Mouse (Mus musculus) stomach, embryonic 16.5 days (tissue): Measurements from ENCODE around the gene Sfrp2. TPM values are rescaled to one million over a fixed set of nuclear protein-coding genes. Genes with fewer than 3 reads are reported as not detected.
A peak's percentile ranks its signal among the peaks of the same experiment; 100 is the strongest.

Experiments
- ATAC-seq: fragments of 200-750 bp; cut with Nextera tagmentation; 2 replicates; pipeline ENCODE4 v1.8.0; 2017; ENCODE audit warnings: moderate number of reproducible peaks, moderate TSS enrichment; ENCODE audit not compliant: insufficient read depth, low FRiP score
- H3K27ac ChIP-seq: fragments of 300-500 bp; sonication (generic); 2 replicates; pipeline ENCODE4 v1.5.1; 2014; ENCODE audit warnings: low read length
- H3K27me3 ChIP-seq: fragments of 300-500 bp; sonication (generic); 2 replicates; pipeline ENCODE4 v1.6.1; 2014; ENCODE audit warnings: low read length, control low read depth, mixed read lengths; ENCODE audit not compliant: control insufficient read depth, insufficient read depth
- H3K36me3 ChIP-seq: fragments of 300-500 bp; sonication (generic); 2 replicates; pipeline ENCODE4 v1.6.1; 2014; ENCODE audit warnings: low read length; ENCODE audit not compliant: control insufficient read depth, insufficient read depth
- H3K4me1 ChIP-seq: fragments of 300-500 bp; sonication (generic); 2 replicates; pipeline ENCODE4 v1.6.1; 2014; ENCODE audit warnings: low read length, control low read depth, mixed read lengths; ENCODE audit not compliant: control insufficient read depth, insufficient read depth
- H3K4me2 ChIP-seq: fragments of 300-500 bp; sonication (generic); 2 replicates; pipeline ENCODE4 v1.6.1; 2014; ENCODE audit warnings: low read depth, low read length, mixed read lengths
- H3K4me3 ChIP-seq: fragments of 300-500 bp; sonication (generic); replicated peaks from 2 replicates; pipeline ENCODE4 v1.5.1; 2014; ENCODE audit warnings: mild to moderate bottlenecking, low read length
- H3K9ac ChIP-seq: fragments of 300-500 bp; sonication (generic); 2 replicates; pipeline ENCODE4 v1.6.1; 2014; ENCODE audit warnings: low read length
- H3K9me3 ChIP-seq: fragments of 300-500 bp; sonication (generic); replicated peaks from 2 replicates; pipeline ENCODE4 v1.6.1; 2016; ENCODE audit warnings: low read length, control low read depth; ENCODE audit not compliant: control insufficient read depth
- WGBS: fragments of 180-500 bp; shearing (Covaris S2); extraction: QIAGEN DNeasy Blood & Tissue Kit; methylation state at CpG from one replicate; pipeline ENCODE4 v1.1.7; 2014; 5-methylcytosine and 5-hydroxymethylcytosine counted together
- polyA plus RNA-seq: library from polyadenylated mRNA; unstranded; fragments of >200 nt; fragmentation: Nextera tagmentation; extraction: Ambion mirVana; gene quantifications from 2 replicates; pipeline ENCODE4 v1.2.1, GENCODE M21; 2015

Sfrp2 gene
- polyA plus RNA-seq, 1 experiment from 2014 or later: 137 TPM

DNA sequence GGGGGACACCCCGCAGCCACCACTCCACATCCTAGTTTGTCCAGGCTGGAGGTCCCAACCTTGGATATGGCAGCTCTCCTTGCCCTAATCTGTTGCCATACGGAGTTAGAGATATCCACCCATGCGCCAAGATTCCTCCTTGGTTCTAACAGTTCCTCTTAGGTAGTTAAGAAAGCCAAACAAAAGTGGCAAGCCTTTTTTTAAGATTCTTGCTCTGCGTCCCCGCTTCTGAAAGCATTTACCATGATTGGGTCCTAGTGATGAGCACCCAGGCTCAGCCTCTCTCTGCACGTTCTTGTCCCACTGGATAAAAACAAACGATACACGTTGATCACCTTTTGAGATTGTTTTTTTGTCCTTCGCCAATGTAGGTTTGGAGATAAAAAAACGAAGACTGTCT is 1.0 kb downstream of the Sfrp2 start:
- no peaks in the 10 kb centered on the region for H3K36me3 ChIP-seq
- H3K4me3 ChIP-seq: peak overlapping the region; percentile 56
- H3K27me3 ChIP-seq: peaks cover 21% of the 10 kb centered on the region
- H3K4me1 ChIP-seq: peaks cover 13% of the 10 kb centered on the region
- H3K4me2 ChIP-seq: peak overlapping the region; percentile 70
- H3K9ac ChIP-seq: peak overlapping the region; percentile 78
- no peak for ATAC-seq
- 18% methylated on average over 10 of the region's 10 CpGs for WGBS
- H3K27ac ChIP-seq: no peak overlapping the region; the same call in 1 of the 2 replicates
- H3K9me3 ChIP-seq: no peaks in the 10 kb centered on the region

DNA sequence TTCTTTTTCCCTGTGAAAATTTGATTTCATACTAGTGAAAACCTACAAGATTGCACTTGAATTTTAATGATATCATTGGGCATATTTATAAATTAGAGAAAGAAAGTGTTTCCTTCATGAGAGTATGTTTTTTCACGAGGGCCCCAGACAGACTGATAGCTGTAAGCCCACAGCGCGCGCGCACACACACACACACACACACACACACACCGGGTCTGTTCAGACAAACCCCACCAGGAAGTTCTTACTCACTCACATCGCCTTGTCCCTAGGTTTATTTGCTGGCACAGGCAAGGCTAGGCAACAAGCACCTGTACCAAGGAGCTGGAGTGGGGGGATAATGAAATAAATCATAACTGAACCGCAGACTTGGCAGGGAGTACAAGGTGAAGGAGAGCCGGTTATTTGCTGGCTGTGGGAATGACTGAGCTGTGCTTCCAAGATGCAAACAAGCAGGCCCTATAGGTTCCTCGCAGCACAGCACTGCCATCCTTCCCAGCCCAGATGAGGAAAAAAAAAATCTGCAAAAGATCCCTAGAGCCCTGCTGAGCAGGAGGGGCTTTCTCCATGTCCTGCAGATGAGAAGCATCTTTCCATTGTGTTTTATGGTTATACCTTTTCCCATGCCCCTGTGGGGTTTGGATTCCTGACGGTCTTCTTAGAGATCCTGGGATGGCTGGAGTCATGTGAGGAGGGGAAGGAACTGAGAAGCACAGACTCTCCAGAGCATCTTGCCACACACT is 2.3 kb downstream of the Sfrp2 start:
- H3K4me1 ChIP-seq: peaks cover 12% of the 10 kb centered on the region
- no peak overlapping the region for H3K9ac ChIP-seq
- peaks cover 14% of the 10 kb centered on the region for H3K27me3 ChIP-seq
- no peaks in the 10 kb centered on the region for H3K9me3 ChIP-seq
- H3K4me2 ChIP-seq: peak overlapping the region; percentile 36
- WGBS: 39% methylated on average over 11 of the region's 11 CpGs
- no peaks in the 10 kb centered on the region for H3K36me3 ChIP-seq
- peak overlapping the region; percentile 19; the same call in 1 of the 2 replicates for H3K4me3 ChIP-seq
- H3K27ac ChIP-seq: no peak overlapping the region
- no peak for ATAC-seq

DNA sequence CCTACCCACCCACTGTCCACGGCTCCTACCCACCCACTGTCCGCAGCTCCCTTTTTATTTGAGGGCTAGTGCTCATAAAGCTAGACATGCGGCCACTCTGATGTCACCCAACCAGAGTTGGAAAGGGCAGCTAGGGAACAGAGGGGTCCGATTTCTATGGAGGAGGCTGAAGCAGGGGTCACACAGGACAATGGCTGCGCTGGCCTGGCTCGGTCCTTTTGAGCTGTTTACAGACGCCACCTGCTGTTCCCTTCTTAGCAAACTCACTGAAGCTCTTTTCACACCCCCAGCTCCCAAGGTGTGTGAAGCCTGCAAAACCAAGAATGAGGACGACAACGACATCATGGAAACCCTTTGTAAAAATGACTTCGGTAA is 2.9 kb downstream of the Sfrp2 start:
- Histone ChIP-seq H3K4me2 (no peak overlapping the region), H3K27ac (no peak overlapping the region), H3K27me3 (peaks cover 14% of the 10 kb centered on the region), H3K9me3 (no peaks in the 10 kb centered on the region), H3K36me3 (no peaks in the 10 kb centered on the region), H3K4me3 (no peak overlapping the region), H3K4me1 (peaks cover 6% of the 10 kb centered on the region), H3K9ac (no peak overlapping the region)
- WGBS: 34% methylated on average over 10 of the region's 10 CpGs
- ATAC-seq: no peak

DNA sequence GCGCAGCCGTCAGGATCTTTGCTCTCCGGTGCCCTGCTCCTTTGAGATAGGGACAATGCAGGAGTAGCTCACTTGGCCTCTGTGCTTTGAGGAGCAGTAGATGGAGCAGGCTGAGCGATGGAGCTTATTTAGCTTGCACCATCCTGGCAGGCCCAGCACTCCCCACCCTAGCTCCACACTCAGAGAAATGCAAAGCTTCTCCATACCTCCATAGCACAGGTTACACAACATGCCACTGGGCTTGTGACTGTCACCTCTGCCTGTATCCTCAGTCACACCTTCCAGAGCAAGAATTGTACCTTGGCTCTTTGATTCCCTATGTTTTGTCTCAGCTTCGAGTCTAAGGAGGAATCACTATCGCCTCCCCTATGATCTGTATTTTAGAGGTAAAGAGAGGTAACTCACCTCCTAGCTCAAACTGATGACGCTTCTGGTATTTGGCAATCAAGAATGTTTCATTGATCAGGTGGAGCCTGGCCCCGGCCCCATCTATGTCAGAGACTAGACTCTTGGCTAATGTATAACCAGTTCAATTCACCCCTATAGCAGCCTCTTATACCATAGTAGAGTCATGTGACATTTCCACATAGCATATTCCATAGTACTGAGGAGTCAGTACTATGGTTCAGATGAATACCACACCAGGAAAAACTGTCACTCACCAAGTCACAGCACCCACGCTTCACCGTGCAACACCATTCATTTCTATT is 5.2 kb downstream of the Sfrp2 start:
- H3K27me3 ChIP-seq: peaks cover 6% of the 10 kb centered on the region
- no peak overlapping the region for H3K27ac ChIP-seq
- no peak; the same call in 1 of the 2 replicates for ATAC-seq
- no peaks in the 10 kb centered on the region for H3K9me3 ChIP-seq
- no peak overlapping the region for H3K9ac ChIP-seq
- no peak overlapping the region for H3K4me3 ChIP-seq
- no peaks in the 10 kb centered on the region for H3K36me3 ChIP-seq
- H3K4me2 ChIP-seq: no peak overlapping the region
- peaks cover 3% of the 10 kb centered on the region; the same call in 1 of the 2 replicates for H3K4me1 ChIP-seq
- 81% methylated on average over 10 of the region's 10 CpGs for WGBS

DNA sequence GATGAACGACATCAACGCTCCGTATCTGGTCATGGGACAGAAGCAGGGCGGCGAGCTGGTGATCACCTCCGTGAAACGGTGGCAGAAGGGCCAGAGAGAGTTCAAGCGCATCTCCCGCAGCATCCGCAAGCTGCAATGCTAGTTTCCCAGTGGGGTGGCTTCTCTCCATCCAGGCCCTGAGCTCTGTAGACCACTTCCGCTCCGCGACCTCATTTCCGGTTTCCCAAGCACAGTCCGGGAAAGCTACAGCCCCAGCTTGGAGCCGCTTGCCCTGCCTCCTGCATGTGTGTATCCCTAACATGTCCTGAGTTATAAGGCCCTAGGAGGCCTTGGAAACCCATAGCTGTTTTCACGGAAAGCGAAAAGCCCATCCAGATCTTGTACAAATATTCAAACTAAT is 7.2 kb downstream of the Sfrp2 start:
- WGBS: 92% methylated on average over 18 of the region's 18 CpGs

DNA sequence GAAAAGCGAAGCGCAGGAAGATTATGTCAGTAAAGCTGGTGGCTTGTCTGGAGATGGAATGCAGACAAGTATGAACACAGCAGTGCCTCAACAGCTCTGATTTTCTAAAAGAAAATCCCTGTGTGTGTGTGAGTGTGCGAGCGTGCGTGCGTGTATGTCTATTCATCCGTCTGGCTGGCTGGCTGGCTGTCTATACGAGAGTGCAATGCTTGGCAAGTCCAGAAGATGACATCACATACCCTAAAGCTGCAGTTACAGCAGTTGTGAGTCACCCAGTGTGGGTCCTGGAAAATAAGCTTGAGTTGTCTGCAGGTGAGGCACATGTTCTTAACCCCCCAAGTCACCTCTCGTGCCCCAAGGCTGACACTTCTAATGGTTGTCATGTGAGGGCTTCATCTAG is 9.3 kb downstream of the Sfrp2 start:
- H3K4me1 ChIP-seq: no peaks in the 10 kb centered on the region
- H3K27me3 ChIP-seq: no peaks in the 10 kb centered on the region; the same call in 1 of the 2 replicates
- H3K4me2 ChIP-seq: no peak overlapping the region
- H3K27ac ChIP-seq: no peak overlapping the region
- 0 out of 2 replicates have a peak, but pooled peaks have one; percentile 40 for ATAC-seq
- no peaks in the 10 kb centered on the region for H3K9me3 ChIP-seq
- no peak overlapping the region for H3K9ac ChIP-seq
- 73% methylated on average over 9 of the region's 9 CpGs for WGBS
- H3K4me3 ChIP-seq: no peak overlapping the region
- H3K36me3 ChIP-seq: no peaks in the 10 kb centered on the region

More for the DNA sequence above, 7.2 kb downstream of the Sfrp2 start:
- Histone ChIP-seq H3K27ac (no peak overlapping the region), H3K9me3 (no peaks in the 10 kb centered on the region), H3K27me3 (no peaks in the 10 kb centered on the region; the same call in 1 of the 2 replicates), H3K9ac (no peak overlapping the region), H3K4me1 (peaks cover 3% of the 10 kb centered on the region; the same call in 1 of the 2 replicates), H3K36me3 (no peaks in the 10 kb centered on the region), H3K4me3 (no peak overlapping the region), H3K4me2 (no peak overlapping the region)
- no peak for ATAC-seq

DNA sequence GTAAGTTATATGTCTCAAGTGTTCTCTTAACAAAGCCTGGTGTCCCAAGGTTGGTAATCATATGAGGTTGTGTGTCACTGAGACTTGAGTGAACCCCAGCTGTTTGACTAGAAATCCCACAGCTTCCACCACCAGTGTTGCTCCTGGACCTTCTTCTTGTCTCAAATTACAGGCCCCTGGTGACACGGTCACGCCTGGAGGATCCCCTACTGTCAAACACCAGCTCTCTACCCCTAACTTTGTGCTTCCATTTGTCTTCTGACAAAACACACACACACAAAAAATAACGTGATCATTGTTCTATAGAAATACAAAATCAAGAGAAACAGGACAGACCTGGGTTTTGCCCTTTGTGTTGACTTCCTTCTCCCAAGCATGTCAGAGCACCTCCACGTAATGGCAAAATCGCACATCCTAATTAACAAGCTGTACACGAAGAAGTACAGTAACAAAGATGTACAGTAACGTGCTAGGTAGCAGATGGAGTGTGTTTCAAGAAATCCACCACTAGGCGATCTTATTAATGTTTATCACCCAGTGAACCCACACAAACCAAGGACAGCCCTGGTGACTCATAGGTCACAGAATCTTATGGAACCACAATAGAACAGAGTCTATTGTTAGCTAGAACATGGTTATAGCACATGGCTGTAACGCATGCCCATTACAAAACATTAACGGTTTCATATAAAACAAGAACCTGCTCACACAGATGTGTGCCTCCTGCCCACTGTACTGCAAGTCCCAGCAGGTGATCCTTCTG is 15.5 kb downstream of the Sfrp2 start:
- no peak for ATAC-seq
- WGBS: 78% methylated on average over 10 of the region's 10 CpGs

DNA sequence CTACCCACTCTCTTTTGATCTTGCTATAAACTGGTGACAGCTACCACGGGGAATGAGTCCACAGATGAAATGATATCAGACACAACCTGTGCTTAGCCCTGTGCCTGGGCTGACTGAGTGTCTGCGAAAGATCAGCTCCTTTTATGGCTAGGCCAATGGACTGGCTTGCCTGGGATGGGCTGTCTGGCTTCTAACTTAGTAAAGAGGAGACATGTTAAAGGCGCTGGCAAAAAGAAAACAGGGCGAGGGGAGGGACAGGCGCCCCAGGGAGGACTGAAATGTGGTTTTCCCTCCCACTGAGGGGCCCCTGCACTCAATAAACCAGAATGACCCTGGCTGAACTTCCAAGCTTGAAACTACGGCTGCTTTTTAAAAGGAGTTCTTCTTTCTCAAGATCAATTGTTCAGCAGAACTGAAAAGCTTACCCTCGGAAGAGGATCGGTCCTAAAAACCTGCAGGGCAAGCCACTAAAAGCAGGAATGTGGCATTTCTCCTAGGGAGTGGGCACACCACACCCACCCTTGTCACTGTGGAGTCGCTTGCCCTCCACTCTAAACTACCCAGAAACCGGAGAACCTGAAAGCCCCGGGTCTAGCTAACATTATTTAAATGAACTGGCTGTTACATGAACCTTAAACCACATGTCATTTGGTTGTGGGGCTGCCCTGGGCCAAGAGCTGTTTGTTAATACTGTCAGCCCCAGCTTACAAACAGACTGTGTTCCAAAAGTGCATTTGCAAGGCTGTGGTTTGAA is 17.8 kb downstream of the Sfrp2 start:
- 0 out of 2 replicates have a peak overlapping the region, but pooled peaks have one; percentile 27 for H3K9ac ChIP-seq
- no peak overlapping the region; the same call in 1 of the 2 replicates for H3K4me2 ChIP-seq
- no peaks in the 10 kb centered on the region for H3K36me3 ChIP-seq
- H3K4me3 ChIP-seq: no peak overlapping the region
- H3K4me1 ChIP-seq: peaks cover 16% of the 10 kb centered on the region
- ATAC-seq: peak; percentile 73; the same call in 1 of the 2 replicates
- H3K27ac ChIP-seq: peak overlapping the region; percentile 65
- WGBS: 14% methylated on average over 11 of the region's 11 CpGs
- H3K9me3 ChIP-seq: no peaks in the 10 kb centered on the region
- no peaks in the 10 kb centered on the region for H3K27me3 ChIP-seq

More for the DNA sequence above, 15.5 kb downstream of the Sfrp2 start:
- H3K4me3 ChIP-seq: no peak overlapping the region
- H3K9ac ChIP-seq: no peak overlapping the region
- H3K36me3 ChIP-seq: no peaks in the 10 kb centered on the region
- H3K9me3 ChIP-seq: no peaks in the 10 kb centered on the region
- no peaks in the 10 kb centered on the region; the same call in 1 of the 2 replicates for H3K27me3 ChIP-seq
- H3K27ac ChIP-seq: no peak overlapping the region
- peaks cover 16% of the 10 kb centered on the region for H3K4me1 ChIP-seq
- no peak overlapping the region for H3K4me2 ChIP-seq
